Mouse (Mus musculus): ENCODE results near the gene Cacna1a.

DNA sequence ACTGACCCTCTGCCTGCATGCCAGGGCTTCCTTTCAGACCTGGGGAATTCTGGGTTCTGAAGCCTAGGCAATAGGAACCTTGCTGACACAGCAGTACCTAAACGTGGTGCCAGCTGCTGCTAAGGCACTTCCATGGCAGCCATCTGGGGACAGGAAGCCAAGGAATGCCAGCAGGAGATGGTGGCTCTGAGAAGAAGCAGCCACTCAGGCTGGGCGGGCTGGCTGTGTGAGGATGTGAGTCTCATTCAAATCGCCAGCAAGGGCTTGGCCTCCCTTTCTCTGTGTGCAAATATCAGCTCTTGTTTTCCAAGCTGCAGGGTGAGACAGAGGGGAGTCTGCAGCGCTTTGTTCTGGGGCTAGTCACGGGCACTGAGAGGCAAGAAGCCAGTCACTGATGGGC lies 71.0 kb downstream of the Cacna1a start:
- TF ChIP-seq ZC3H11A (IDR thresholded peaks at IDR 0.05; ENCODE audit: borderline replicate concordance, low read depth, low read length) (no peak), CHD2 (IDR thresholded peaks at IDR 0.05; ENCODE audit: low read depth, low read length) (no peak), ZNF384 (IDR thresholded peaks at IDR 0.05; ENCODE audit: low read depth, low read length) (no peak)

Data from ES-E14 (cell line).